Mouse (Mus musculus): Measurements from ENCODE around the gene Sec61a1.

Gene Sec61a1

DNA sequence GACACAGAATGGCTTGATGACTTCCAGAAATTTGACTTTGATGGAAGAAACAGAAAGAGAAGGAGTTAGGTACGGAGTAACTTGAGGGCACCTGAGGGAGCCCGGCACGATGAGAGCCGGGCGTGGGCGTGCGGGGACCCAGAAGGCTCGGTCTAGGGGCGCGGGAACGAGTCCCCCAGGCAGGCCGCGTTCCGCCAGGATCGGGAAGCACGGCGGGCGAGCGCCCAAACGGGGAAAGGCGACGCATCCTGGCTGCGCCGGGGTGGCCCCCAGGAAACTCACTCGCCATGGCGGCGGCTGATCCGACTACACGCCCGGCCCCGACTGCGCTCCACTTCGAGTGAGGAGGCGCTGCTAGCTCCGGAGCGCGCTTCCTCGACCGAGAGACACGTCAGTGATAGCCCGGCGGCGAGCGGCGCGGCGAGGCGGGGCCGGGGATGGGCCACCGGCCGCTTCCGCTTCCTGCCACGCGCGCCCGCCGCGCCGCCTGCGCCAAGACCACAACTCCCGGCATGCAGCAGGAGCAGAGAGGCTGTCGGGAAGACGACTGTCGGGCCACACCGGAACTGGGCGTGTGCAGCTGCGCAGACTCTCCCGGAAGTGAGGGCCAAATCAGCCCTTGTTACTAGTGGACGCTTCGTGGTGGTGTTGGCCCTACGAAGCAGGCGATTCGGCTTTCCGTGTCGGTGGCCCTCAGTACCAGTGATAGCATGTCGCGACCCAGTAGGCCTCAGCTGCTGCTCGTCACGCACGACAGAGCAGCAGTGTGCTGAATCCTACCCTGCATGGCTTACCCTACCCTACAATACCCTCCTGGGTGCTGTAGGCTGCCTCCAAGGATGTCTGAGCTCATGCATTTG is at the start of gene Sec61a1:
Sec61a1 (minus strand) TSS at position 502 of the 860 bp plus-strand sequence.
- DNase-seq (ENCODE audit: extremely low spot score): peak; percentile 91

DNA sequence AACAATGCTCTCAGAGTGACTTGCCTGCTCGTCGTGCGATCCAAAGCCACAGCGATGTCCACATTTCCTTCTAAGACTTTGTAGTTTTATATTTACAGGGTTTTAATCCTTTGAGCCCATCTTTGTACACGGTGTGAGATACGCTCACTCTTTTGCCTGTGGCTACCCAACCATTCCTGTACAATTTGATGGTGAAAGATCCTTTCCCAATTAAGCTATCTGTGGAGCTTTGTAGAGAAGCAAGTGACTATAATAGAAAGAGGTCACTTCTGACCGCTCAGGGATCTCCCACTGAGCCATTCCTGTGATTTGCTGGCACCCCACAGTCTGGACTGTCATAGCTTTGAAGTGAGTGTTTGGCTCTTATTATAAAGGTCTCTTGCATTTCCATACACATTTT is 48.0 kb upstream of the Sec61a1 start:
- peak; percentile 16 for DNase-seq (ENCODE audit: extremely low spot score)

DNA sequence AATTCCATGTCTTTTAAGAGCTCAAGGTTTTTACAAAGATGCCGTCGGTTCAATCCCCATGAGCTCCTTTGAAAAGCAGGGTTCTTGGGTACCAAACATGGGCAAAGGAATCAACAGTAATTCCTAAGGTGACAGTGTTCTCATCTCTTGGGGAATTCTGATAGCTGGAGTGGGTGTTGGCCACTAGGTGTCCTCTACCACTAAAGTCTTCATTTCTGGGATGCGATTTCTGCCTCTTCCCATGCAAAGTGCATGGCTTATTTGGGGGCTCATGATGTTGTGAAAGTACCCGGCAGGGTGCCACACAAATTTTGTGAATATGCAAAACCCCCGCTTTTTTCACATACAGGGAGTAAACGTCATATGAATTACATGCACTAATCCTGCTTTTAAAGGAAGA is 46.3 kb upstream of the Sec61a1 start:
- DNase-seq (ENCODE audit: extremely low spot score): no peak

DNA sequence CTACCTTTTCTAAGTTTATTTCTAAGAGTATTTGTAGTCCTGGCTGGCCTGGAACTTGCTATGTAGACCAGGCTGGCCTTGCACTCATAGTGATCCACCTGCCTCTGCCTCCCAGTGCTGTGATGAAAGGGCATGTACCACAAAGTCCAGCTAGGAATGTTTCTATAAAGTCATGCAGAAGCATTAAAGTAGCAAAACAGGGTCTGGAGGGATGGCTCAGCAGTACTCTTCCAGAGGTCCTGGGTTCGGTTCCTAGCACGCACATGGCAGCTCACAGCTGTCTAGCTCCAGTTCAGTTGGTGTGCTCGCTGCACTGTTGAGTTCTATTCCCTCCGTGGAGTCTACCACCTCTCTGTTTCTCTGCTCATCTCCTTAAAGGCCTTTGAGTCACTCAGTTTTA is 41.5 kb upstream of the Sec61a1 start:
- DNase-seq (ENCODE audit: extremely low spot score): no peak

DNA sequence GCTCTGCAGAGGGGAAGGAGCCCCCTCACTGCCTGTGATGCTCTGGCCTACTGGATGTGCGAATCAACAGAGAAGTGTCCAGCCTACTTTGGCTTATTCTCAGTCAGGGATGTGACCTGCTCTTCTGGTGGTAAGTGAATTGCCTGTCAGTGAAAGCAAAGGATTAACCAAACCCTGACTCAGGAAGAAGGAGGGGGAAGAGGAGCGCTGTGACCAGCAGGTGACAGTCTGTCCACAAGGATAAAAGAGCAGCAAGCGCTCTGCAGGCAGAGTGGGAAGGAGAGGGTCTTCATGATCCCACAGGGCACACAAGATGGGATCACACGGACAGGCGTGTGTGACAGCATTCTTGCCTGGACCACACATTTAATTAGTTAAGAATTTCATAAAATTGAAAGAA is 41.0 kb upstream of the Sec61a1 start:
- DNase-seq (ENCODE audit: extremely low spot score): no peak

DNA sequence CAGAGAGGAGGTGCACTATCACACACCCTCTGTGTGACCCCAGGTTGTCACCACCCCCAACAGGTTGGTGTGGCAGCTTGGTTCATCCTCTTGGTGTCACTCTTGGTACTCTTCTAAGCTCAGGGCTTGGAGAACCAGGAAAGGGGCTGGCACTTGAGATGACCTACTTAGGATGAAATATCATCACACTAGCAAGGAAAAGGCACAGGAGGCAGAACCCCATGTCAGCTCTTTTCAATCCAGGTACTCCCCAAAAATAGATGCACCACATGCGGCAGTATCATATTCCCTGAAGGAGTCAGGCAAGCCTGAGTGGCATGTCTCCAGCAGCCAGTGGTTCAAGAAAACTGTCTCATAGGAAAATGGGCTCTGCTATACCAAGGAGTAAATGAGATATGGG is 39.4 kb upstream of the Sec61a1 start:
- DNase-seq (ENCODE audit: extremely low spot score): no peak

DNA sequence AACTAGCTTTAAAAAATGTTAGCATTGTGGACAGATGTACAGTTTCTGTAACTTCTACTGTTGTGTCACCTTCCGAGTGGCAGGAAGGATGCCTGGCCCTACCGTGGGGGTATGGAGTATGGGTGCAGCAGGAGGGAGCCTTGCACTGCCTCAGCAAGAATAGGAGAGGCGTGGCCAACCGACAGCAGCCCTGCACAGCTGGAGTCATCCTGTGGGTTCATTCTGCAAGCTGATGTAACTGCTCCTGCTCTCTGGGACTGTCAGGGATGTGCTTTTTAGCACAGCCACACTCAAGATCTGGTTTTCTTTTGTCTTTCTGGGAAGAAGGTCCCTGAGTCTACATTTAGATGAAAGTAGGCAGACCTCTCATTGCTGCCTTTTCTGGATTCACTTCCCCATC is 38.8 kb upstream of the Sec61a1 start:
- DNase-seq (ENCODE audit: extremely low spot score): no peak

DNA sequence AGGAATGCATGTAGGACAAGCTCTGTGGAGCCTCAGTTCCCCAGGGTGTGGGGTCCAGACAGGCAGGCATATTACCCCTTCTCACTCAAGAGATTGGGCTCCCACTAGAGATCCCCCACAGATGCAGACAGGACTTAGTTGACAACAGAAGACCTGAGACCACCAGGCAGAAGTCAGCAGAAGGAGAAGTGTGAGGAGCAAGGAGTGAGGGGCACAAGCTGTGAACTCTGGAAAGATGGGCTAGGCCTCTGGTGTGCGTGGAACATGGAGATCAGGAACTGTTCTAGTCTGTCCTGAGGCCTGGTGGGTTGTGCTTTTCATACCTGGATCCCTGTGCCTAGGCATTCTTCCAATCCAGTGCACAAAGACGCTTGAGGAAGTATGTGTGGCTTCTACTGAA is 31.2 kb upstream of the Sec61a1 start:
- no peak for DNase-seq (ENCODE audit: extremely low spot score)

DNA sequence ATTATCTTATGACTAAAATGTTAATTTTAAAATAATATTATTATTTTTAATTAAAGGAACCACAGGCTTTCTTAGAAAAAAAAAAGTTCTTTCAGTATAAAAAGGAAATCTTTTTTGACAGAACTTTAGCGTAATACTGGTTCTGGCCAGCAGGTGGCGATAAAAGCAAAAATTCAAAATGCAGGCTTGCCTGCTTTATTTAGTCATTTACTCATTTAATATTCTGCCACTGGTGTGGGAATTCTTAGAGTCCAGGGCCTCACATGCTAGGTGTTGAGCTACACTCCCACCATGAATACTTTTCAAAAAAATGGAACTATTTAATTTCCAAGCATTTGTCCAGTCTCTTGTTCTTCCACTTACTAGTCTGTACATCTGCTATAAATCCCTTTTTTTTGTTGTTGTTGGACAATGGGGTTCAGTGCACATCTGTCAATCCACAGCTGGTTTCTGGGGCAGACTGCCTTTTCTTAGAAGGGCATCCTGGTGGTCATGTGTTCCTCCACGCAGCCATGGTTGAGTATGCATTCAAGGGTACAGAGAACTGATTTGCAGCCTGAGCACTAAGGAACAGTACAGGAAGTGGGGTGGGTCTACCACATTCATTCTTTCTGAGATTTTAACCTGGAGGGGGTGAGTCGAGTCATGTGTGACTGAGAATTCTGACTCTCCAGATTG is 30.6 kb upstream of the Sec61a1 start:
- peak; percentile 56 for DNase-seq (ENCODE audit: extremely low spot score)

DNA sequence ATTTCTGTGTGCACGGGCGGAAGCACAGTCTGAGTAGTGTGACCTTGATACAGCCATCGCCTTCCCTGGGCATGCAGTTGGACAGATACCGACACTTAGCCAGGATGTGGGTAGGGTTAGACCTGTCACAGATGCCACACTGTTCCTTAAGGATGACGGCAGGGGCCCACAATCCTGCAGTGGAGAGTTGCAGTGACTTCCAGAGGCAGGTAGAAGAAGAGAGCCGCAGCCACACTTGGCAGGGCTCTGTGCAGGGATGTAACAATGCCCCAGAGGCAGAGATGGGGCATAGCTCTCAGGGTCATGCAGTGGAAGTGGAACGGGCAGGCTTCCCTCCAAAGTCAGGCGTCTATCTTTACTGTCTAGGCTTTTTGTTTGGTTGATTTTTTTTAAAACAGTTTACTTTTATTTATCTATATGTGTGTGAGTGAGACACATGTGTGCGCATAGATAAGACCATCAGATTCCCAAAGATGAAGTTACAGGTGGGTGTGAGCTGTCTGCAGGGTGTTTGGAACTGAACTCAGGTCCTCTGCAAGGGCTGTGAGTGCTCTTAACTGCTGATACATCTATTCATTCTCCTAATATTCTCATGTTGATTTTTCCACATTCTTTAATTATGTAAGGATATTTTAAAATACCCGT is 29.8 kb upstream of the Sec61a1 start:
- DNase-seq (ENCODE audit: extremely low spot score): no peak

DNA sequence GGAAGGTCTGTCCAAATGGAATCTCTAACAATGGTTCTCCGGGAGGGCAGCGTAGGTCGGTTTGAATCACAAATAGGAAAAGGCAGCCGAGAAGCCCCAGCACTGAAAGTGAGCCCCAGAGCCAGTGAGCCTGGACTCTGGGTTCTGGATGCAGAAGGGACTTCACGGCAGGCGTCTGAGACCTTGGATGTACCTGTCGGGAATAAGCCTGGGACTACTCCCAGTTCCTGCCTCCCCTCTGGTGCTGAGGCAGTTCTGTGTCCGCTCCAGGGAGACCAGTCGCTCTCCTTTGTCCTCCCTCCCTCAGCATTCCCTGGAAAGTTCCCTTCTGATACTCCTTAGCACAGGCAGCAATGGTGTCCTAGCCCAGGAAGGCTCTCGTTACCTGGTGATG is 26.7 kb upstream of the Sec61a1 start:
- no peak for DNase-seq (ENCODE audit: extremely low spot score)

DNA sequence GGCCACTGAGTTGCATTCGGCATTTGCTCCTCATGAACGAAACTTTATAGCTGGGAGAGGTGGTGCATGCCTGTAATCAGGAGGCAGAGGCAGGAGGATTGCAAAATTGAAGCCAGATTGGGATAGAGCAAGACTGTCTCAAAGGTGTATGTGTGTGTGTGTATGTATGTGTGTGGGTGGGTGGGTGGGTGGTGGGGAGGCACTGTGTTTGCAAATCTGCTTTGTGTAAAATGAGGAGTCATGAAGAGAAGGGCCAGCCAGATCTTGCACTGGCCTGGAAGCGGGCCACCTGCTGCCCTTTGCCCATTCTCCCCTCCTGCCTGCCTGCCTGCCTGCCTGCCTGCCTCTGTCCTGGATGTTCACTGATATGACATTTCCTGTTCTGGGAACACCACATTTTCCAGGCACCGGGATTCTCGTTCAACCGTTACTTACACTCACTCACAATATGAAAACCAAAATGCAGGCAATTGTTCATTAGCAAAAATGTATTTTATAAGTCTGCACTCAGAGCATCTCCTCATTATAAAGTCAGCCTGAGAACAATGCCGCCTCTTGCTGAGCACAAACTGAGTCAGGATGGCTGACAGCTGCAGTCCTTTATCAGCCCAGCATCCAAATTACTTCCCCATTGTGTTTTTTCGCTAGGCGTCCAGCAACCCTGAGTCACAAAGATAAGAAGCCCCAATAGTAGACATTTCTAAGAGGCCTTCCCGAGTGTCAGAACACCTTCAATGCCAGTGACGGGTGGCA is 26.1 kb upstream of the Sec61a1 start:
- DNase-seq (ENCODE audit: extremely low spot score): no peak

DNA sequence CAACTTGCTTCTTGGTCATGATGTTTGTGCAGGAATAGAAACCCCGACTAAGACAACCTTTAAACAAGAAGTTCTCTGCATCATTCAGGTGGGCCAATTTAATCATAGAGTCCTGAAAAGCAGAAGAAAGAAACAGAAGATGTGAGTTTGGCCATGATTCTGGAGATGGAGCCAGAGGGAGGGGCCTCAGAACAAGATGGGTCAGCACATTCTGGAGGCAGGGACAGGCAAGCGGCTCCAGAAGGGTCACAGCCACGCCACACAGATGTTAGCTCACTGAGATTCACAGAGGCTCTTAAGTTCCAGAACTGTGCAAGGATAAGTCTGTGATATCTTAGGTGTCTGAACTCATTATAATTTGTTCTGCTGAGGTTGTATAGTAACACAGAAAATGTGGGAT is 25.5 kb upstream of the Sec61a1 start:
- DNase-seq (ENCODE audit: extremely low spot score): no peak

DNA sequence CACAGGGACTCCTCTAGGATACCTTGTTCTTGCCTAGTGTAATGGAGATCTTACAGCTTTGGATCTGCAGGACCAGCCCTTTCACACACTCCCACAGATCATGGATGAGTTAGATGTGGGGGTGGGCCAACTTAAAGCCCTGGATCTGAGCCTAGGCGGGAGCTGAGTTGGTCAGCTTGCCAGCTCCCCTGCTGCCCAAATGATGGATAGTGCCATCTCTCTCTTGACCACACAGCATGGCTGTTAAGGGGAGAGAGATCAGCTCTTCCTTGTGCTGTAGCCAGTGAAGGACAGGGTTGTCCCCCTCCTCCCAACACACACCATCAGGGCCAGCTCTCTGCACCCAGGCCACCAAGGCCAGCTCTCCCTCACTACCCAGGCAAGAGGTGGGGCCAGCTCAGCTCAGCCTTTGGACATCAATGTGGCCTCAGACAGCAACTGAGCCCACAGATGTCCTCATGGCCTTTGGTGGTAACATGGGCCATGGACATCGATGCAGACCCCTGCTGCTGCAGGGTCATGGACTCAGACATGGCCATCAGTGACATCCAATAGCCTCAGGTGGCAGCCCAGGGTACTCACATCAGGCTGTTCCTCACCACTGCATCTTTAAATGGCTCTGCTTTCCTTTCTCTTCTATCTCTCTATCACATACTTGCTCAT is 21.5 kb upstream of the Sec61a1 start:
- no peak for DNase-seq (ENCODE audit: extremely low spot score)

DNA sequence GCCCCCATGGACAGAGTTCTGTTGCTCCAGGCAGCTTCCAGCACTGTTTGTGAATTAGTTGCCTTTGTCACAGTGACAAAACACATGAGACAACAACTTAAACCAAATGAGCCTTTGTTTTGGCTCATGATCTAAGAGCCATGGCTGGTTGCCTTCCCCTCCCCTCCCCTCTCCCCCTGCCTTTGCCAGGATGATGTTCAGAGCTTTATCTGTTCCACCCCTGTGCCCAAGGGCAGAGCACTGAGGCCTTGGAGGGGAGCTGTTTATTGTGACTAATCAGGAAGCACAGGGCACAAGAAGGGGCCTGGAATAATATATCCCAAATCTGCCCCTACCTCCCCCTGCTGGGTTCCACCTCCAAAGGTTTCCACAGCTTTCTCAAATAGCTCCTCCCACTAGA is 11.6 kb upstream of the Sec61a1 start:
- no peak for DNase-seq (ENCODE audit: extremely low spot score)

DNA sequence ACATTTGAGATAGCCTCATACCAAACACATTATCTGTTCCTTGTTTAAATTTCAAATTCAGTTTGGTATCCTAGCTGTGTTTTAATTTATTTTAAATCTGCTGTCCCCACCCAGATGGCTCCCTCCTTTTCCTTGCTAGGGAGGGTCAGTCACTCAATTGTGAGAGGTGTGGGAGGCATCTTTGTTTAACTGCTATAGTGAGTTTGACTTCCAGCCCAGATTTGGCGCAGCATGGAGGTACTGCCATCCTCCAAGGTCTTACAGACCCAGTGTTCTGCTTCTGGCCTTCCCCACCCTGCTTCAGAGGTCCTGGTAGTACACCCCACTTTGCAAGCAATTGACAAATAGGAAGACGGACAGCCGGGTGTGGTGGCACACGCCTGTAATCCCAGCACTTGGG is 5.4 kb upstream of the Sec61a1 start:
- DNase-seq (ENCODE audit: extremely low spot score): no peak

DNA sequence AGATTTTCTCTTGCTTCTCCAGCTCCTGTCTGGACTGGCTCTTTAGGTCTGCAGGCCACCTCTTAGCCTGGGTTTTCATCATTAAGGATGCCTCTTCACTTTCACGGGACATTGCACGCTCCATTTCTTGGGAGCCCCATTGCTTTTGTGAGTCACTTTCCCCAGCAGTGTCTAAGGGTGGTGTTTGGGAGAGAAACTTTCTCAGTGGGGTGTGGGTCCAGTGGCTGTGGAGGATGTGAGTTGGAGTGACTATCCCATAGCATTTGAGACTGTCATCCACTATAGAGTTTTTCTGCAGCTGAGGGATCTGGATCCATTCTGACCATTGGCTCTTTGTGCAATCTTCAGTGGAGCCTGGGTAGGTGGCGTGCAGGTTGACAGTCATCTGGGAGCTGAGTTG is 4.7 kb upstream of the Sec61a1 start:
- no peak for DNase-seq (ENCODE audit: extremely low spot score)

DNA sequence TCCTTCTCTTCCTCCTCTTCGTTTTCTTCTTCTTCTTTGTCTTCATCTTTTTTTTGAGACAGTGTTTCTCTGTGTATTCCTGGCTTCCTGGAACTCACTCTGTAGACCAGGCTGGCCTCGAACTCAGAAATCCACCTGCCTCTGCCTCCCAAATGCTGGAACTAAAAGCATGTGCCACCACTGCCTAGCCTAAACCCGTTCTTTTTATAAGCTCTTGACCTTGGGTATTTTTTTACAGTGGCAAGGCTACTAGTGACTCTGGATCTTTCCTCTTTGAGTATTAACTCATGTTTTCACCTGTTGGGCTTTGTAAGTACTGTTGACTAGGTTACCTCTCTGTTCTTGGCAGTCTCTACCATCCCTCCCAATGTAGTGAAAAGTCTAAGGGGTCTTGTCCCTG is 4.3 kb upstream of the Sec61a1 start:
- DNase-seq (ENCODE audit: extremely low spot score): no peak

DNA sequence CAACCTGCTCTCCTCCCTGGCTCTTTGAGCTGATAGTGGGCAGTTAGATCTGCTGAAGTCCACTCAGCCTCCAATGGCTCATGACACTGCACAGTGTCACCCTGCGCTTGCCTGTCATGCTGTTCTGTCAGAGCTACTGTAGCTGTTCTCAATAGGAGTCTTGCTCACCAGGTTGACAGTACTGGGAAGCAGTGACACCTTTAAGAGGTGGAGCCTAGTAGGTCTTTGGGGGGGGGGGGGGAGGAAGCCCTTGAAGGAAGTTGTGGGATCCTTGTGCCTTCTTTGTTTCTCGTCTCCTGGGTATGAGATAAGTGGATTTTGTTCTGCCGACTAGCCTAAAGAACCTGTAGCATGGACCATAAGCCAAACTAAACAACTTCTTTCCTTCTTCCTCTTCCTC is 3.9 kb upstream of the Sec61a1 start:
- no peak for DNase-seq (ENCODE audit: extremely low spot score)

DNA sequence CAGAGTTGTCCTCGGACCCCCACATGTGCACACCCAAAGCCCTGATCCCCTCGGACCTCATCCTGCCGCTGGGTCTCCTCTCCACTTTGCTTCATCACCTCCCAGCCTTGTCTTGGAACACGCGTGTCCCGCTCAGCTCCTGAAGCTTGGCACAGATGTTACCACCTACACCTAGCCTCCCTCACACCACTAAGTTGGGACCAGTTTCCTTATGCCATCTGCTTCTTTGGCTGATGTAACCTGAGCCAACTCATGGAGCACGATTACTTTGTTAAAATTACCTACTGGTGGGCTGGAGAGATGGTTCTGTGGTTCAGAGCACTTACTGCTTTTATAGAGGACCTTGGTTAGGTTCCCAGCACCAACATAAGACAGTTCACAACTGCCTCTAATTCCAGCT is 3.1 kb upstream of the Sec61a1 start:
- no peak for DNase-seq (ENCODE audit: extremely low spot score)

DNA sequence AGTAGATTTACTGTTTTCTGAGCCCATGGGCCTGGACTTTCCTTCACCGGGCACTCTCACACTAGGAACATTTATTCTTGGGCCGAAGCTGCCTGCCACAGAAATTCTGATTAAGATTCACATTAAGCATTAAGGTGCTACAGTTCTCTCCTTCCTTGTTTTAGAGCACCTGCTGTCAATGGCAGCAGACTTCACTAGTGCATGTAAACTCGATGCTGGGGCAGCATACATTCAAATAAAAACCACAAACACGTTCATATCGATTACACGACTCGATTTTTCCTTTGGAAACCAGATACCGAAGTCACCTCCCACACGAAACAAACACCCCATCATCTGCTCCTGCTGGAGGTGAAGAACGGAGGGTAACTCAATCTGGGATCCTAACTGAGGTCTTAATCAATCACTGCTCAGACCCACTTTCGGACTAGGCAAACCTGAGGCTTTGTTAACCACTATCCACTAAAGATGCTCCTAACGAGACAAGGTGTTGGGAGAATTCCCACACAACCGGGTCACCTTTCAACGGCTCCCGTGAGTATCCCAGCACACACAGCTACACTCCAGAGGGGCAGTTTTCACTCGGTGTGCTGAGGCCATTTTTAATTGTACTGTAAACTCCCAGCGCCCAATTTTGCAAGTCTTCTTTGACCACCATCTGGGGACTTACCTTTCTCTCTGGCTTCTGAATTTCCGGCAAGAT is 853 bp downstream of the Sec61a1 start:
- peak; percentile 14 for DNase-seq (ENCODE audit: extremely low spot score)

All from embryo, embryonic 9.5 days (tissue).